Mouse (Mus musculus) neural tube, embryonic 15.5 days (tissue): ENCODE measurements at regions not wholly inside any gene's neighbourhood (a gene's known extent, or its start where the extent isn't known, plus 50 kb on each side); places are given as distances from the start of the nearest gene placed in this dataset.

ENCODE experiments used
- ATAC-seq: fragments of 200-750 bp; cut with Nextera tagmentation; 2 replicates; pipeline ENCODE4 v1.8.0; 2017; ENCODE audit warnings: mild to moderate bottlenecking, moderate TSS enrichment, moderate library complexity; ENCODE audit not compliant: low FRiP score
- H3K27ac ChIP-seq: fragments of 300-500 bp; sonication (generic); replicated peaks from 2 replicates; pipeline ENCODE4 v1.5.1; 2015; ENCODE audit warnings: mild to moderate bottlenecking, inconsistent platforms
- H3K27me3 ChIP-seq: fragments of 300-500 bp; sonication (generic); replicated peaks from 2 replicates; pipeline ENCODE4 v1.6.1; 2015; ENCODE audit warnings: inconsistent platforms
- H3K36me3 ChIP-seq: fragments of 300-500 bp; sonication (generic); 2 replicates; pipeline ENCODE4 v1.6.1; 2015; ENCODE audit warnings: inconsistent platforms
- H3K4me1 ChIP-seq: fragments of 300-500 bp; sonication (generic); 2 replicates; pipeline ENCODE4 v1.6.1; 2015; ENCODE audit warnings: inconsistent platforms
- H3K4me2 ChIP-seq: fragments of 300-500 bp; sonication (generic); 2 replicates; pipeline ENCODE4 v1.6.1; 2015; ENCODE audit warnings: inconsistent platforms, mild to moderate bottlenecking, moderate library complexity
- H3K4me3 ChIP-seq: fragments of 300-500 bp; sonication (generic); replicated peaks from 2 replicates; pipeline ENCODE4 v1.5.1; 2015; ENCODE audit warnings: mild to moderate bottlenecking, inconsistent platforms
- H3K9ac ChIP-seq: fragments of 300-500 bp; sonication (generic); replicated peaks from 2 replicates; pipeline ENCODE4 v1.6.1; 2015; ENCODE audit warnings: mild to moderate bottlenecking, inconsistent platforms
- H3K9me3 ChIP-seq: fragments of 300-500 bp; sonication (generic); replicated peaks from 2 replicates; pipeline ENCODE4 v1.6.1; 2016; ENCODE audit warnings: inconsistent platforms
- WGBS: fragments of 180-500 bp; shearing (Covaris S2); methylation state at CpG from one replicate; pipeline ENCODE4 v1.1.7; 2015; ENCODE audit warnings: mixed read lengths; 5-methylcytosine and 5-hydroxymethylcytosine counted together

- no peak overlapping the region for H3K4me3 ChIP-seq
- 75% methylated on average over 3 of the region's 3 CpGs for WGBS
Measured at GRCm38 (mm10) chr12:117465206-117465605, 51.1 kb upstream of the Rapgef5 start.

GRCm38 (mm10) chr12:117465998-117466397 lies 50.3 kb upstream of the Rapgef5 start:
- H3K4me2 ChIP-seq: no peak overlapping the region
- H3K4me1 ChIP-seq: no peaks in the 10 kb centered on the region
- H3K9me3 ChIP-seq: no peaks in the 10 kb centered on the region
- no peak overlapping the region for H3K9ac ChIP-seq
- 68% methylated on average over 7 of the region's 7 CpGs for WGBS
- no peak for ATAC-seq
- no peak overlapping the region for H3K4me3 ChIP-seq
- H3K27me3 ChIP-seq: no peaks in the 10 kb centered on the region
- no peak overlapping the region for H3K27ac ChIP-seq
- H3K36me3 ChIP-seq: no peaks in the 10 kb centered on the region

More at GRCm38 (mm10) chr12:117465206-117465605, 51.1 kb upstream of the Rapgef5 start:
- H3K36me3 ChIP-seq: no peaks in the 10 kb centered on the region
- H3K9me3 ChIP-seq: no peaks in the 10 kb centered on the region
- H3K27ac ChIP-seq: no peak overlapping the region
- no peak overlapping the region for H3K9ac ChIP-seq
- H3K27me3 ChIP-seq: no peaks in the 10 kb centered on the region
- ATAC-seq: no peak
- no peaks in the 10 kb centered on the region for H3K4me1 ChIP-seq
- H3K4me2 ChIP-seq: no peak overlapping the region
